Mouse (Mus musculus) ES-Bruce4 (cell line): ENCODE measurements at regions not wholly inside any gene's neighbourhood (a gene's known extent, or its start where the extent isn't known, plus 50 kb on each side); places are given as distances from the start of the nearest gene placed in this dataset.

Source experiments
- CTCF ChIP-seq: IDR thresholded peaks from one replicate; pipeline ENCODE4 v1.8.1; 2011; ENCODE audit warnings: low read depth, low read length
- EP300 ChIP-seq: IDR thresholded peaks from 2 replicates; pipeline ENCODE4 v1.6.1; 2011; ENCODE audit warnings: low read depth, low read length; ENCODE audit not compliant: insufficient read depth

GRCm38 (mm10) chr1:77592649-77593048 is 77.8 kb upstream of the Epha4 start:
- TF ChIP-seq CTCF (no peak), EP300 (no peak)
